Mouse (Mus musculus) ES-Bruce4 (cell line): ENCODE results near the gene Treh. TPM values are rescaled to one million over a fixed set of nuclear protein-coding genes. Genes with fewer than 3 reads are reported as not detected.

Experiments used
- H3K27ac ChIP-seq: 2 replicates; pipeline ENCODE4 v1.5.1; 2012; ENCODE audit warnings: low read length, inconsistent platforms; ENCODE audit not compliant: insufficient read depth
- H3K27me3 ChIP-seq: 2 replicates; pipeline ENCODE4 v1.6.1; 2012; ENCODE audit warnings: mild to moderate bottlenecking, low read length, inconsistent platforms; ENCODE audit not compliant: control insufficient read depth, poor library complexity, insufficient read depth, severe bottlenecking
- H3K36me3 ChIP-seq: 2 replicates; pipeline ENCODE4 v1.6.1; 2012; ENCODE audit warnings: inconsistent platforms, mild to moderate bottlenecking, low read length, moderate library complexity; ENCODE audit not compliant: control insufficient read depth, poor library complexity, insufficient read depth, severe bottlenecking
- H3K4me1 ChIP-seq: one replicate; pipeline ENCODE4 v1.8.1; 2011; ENCODE audit warnings: low read length; ENCODE audit not compliant: control insufficient read depth, insufficient read depth
- H3K4me3 ChIP-seq: 2 replicates; pipeline ENCODE4 v1.5.1; 2011; ENCODE audit warnings: low read depth, mild to moderate bottlenecking, low read length
- H3K9ac ChIP-seq: 2 replicates; pipeline ENCODE4 v1.6.1; 2012; ENCODE audit warnings: low read depth, mild to moderate bottlenecking, inconsistent platforms; ENCODE audit not compliant: poor library complexity, severe bottlenecking
- H3K9me3 ChIP-seq: replicated peaks from 2 replicates; pipeline ENCODE4 v1.6.1; 2012; ENCODE audit warnings: mild to moderate bottlenecking, low read length, inconsistent platforms; ENCODE audit not compliant: control insufficient read depth, poor library complexity, insufficient read depth, severe bottlenecking
- CTCF ChIP-seq: IDR thresholded peaks from one replicate; pipeline ENCODE4 v1.8.1; 2011; ENCODE audit warnings: low read depth, low read length
- EP300 ChIP-seq: IDR thresholded peaks from 2 replicates; pipeline ENCODE4 v1.6.1; 2011; ENCODE audit warnings: low read depth, low read length; ENCODE audit not compliant: insufficient read depth
- POLR2A ChIP-seq: IDR thresholded peaks from one replicate; pipeline ENCODE4 v1.8.1; 2011; ENCODE audit warnings: low read length; ENCODE audit not compliant: insufficient read depth
- polyA plus RNA-seq: library from polyadenylated mRNA; stranded (reverse); fragments of >200 nt; gene quantifications from 2 replicates; pipeline ENCODE4 v1.2.4, GENCODE M21; 2011; ENCODE audit warnings: low read depth; ENCODE audit not compliant: missing spikeins, insufficient read depth, insufficient read length

Treh gene
- polyA plus RNA-seq, 1 experiment: not detected

DNA sequence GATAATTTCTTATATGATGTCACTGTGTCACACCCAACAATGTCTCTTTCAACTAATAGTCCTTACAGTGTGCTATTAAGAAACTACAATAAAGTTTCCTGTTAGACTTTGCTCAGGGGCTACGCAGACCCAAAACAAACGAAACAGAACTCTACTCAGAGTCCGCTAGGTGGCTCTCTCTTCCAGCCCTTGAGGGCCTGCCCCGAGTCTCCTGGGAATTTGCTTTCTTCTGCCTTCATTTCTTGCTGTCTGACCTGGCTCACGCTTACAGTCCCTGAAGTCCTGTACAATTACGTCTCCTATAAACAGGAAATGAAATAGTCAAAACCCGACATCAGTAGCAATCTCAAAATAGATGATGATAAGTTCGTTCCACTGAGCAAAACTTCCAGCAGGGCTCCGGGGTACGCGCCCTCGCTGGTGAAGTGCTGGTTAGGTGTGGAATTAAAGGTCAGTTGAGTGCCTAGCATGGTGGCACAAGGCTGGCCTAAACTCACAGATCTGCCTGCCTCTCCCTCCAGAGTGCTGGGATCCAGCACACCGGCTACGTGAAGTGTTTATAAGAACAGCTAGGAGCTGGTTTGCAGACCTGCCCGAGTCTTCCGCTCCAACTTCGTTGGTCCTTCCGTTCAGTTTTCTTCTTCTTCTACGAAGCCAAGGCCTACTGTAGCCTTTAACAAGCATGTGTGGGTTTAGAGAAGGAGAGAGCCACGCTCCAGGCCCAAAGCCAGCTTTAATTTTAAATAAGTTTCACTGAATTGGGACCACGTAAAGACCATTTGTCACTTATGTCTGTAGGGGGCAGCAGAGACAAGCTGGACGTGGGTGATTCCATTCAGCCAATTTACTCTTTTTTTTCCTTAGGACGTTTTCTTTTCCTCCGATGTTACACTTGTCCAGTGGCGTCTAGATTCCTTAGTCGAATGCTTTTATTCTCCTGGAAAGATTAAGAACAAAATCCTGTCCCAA lies 17.7 kb upstream of the Treh start:
- peak; percentile 71 for TF ChIP-seq CTCF
- TF ChIP-seq EP300: no peak
- peak overlapping the region; percentile 20 for H3K9ac ChIP-seq
- no peaks in the 10 kb centered on the region for H3K4me1 ChIP-seq
- H3K27me3 ChIP-seq: no peaks in the 10 kb centered on the region
- no peaks in the 10 kb centered on the region for H3K9me3 ChIP-seq
- H3K4me3 ChIP-seq: peak overlapping the region; percentile 46
- H3K27ac ChIP-seq: no peak overlapping the region
- no peaks in the 10 kb centered on the region for H3K36me3 ChIP-seq

DNA sequence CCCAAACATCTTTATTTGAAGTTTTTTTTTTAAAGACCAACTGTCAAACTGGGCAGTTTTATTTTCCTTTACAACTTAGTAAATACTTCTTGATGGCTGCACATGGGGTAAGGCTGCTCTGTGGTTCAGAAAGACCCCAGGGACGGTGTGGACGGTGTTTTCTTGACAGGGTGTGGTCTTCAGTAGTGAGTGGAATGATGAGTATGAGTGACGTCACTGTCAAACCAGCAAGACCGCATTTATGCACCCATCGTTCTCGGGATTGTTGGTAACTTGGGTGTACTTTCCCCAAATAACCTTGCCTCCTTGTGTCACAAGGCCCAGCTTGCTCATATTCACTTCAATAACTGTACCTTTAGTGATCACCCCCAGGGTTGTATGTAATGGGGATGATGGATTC lies 9.3 kb upstream of the Treh start:
- Histone ChIP-seq H3K4me1 (no peaks in the 10 kb centered on the region), H3K27ac (no peak overlapping the region), H3K27me3 (no peaks in the 10 kb centered on the region), H3K9me3 (no peaks in the 10 kb centered on the region), H3K36me3 (no peaks in the 10 kb centered on the region), H3K9ac (no peak overlapping the region), H3K4me3 (no peak overlapping the region)
- TF ChIP-seq CTCF: no peak
- TF ChIP-seq EP300: no peak
- no peak for TF ChIP-seq POLR2A

DNA sequence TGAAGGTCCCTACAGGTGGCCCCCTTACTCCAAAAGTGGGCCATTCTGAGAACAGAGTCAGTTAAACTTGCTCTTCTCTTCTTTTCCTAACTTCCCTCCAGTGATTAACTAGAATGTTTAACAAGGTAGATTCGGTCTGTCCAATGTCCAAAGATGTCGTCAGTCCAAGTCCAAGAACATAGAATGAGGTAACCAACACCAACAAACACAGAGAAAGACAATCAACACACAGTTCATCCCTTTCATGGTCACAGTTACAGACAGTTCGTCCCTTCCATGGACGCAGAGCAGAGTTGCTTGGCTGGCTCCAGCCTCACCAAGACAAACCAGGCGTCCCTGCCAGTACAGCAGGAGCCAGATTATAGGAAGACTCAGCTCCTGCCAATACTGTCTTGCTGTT lies 1.6 kb upstream of the Treh start:
- Histone ChIP-seq H3K36me3 (no peaks in the 10 kb centered on the region), H3K9me3 (no peaks in the 10 kb centered on the region)
- TF ChIP-seq EP300: no peak
- TF ChIP-seq POLR2A: no peak
- TF ChIP-seq CTCF: no peak

DNA sequence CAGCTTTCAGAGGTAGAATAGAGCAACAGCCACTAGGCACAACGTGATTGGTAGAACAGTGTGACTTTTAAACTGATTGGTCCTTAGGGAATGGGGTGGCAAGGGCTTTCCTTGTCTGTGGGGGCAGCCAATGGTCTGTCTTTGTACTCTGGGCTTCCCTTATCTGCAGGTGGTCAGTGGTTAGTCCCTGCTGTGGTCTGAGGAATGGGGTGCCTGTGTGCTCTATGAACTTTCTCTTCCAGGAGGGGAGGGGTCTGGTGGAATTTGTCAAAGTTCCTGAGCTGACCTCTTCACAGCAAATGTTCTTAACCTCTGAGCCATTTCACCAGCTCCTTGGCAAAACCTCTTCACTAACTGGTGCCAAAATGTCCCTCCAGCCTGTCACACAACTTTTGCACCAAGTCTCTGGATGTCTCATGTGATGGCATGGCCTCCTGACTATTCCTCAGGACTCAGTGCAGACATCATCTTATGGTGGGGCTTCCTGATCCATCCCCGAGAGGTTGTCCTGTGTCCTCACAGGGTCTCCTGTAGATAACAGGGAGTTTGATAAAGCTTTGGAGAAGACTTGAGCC lies 655 bp upstream of the Treh start:
- H3K4me3 ChIP-seq: no peak overlapping the region
- H3K27ac ChIP-seq: no peak overlapping the region
- no peak overlapping the region for H3K9ac ChIP-seq
- no peaks in the 10 kb centered on the region for H3K4me1 ChIP-seq
- TF ChIP-seq CTCF: no peak
- TF ChIP-seq EP300: no peak
- TF ChIP-seq POLR2A: no peak
- H3K27me3 ChIP-seq: no peaks in the 10 kb centered on the region
- no peaks in the 10 kb centered on the region for H3K36me3 ChIP-seq
- no peaks in the 10 kb centered on the region for H3K9me3 ChIP-seq

More for the DNA sequence above, 1.6 kb upstream of the Treh start:
- Histone ChIP-seq H3K9ac (no peak overlapping the region), H3K27ac (no peak overlapping the region), H3K4me3 (no peak overlapping the region), H3K4me1 (no peaks in the 10 kb centered on the region), H3K27me3 (no peaks in the 10 kb centered on the region)

DNA sequence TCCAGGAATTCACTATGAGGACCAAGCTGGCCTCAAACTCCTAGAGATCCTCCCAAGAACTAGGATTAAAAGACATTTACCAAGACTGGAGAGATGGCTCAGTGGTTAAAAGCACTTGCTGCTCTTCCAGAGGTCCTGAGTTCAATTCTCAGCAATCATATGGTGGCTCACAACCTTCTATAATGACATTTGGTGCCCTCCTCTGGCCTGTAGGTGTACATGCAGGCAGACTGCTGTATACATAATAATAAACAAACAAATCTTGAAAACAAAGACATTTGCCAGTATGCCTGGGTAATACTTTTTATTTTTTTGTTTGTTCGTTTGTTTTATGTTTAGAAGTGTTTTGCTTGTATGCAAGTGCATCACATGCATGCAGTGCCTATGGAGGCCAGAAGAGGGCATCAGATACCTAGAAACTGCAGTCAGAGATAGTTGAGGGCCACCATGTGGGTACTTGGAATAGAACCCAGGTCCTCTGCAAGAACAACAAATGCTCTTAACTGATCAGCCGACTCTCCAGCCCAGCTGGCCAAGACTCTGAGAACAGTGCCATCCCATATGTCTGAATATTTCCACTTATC lies 5.3 kb downstream of the Treh start:
- H3K4me3 ChIP-seq: no peak overlapping the region
- no peak overlapping the region for H3K9ac ChIP-seq
- H3K4me1 ChIP-seq: no peaks in the 10 kb centered on the region
- no peaks in the 10 kb centered on the region for H3K9me3 ChIP-seq
- H3K27me3 ChIP-seq: no peaks in the 10 kb centered on the region
- H3K27ac ChIP-seq: no peak overlapping the region
- no peaks in the 10 kb centered on the region for H3K36me3 ChIP-seq
- TF ChIP-seq POLR2A: no peak
- peak; percentile 4 for TF ChIP-seq CTCF

DNA sequence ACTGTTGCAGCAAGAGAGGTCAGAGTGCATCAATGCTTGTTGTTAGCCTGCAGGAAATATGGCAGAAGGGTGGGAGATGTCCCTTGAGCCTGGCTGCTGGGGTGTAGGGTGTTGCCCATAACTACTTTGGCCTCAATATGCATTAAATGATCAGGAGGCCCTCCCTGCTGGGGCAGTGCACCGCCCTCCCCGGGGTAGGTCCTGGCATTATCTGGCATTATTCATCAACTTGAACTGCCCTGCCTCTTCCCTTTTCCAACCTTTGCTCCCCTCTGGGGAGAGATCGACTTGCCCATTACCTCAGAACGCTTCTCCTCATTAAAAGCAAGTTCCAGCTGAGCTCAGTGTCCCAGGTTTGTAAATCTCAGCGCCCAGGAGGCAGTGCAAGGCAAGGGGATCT lies 6.5 kb downstream of the Treh start:
- H3K9ac ChIP-seq: no peak overlapping the region
- no peak for TF ChIP-seq POLR2A
- TF ChIP-seq EP300: no peak
- no peak for TF ChIP-seq CTCF
- no peaks in the 10 kb centered on the region for H3K4me1 ChIP-seq
- no peaks in the 10 kb centered on the region for H3K9me3 ChIP-seq
- H3K36me3 ChIP-seq: no peaks in the 10 kb centered on the region
- H3K27ac ChIP-seq: no peak overlapping the region
- H3K4me3 ChIP-seq: no peak overlapping the region
- H3K27me3 ChIP-seq: no peaks in the 10 kb centered on the region
